Mouse (Mus musculus) cortical plate, adult 2 months (tissue): ENCODE results near the gene Gabbr2.

Experiments
- CTCF ChIP-seq: fragments of 200-500 bp; IDR thresholded peaks from 2 replicates; pipeline ENCODE4 v1.5.1; 2011; ENCODE audit warnings: mild to moderate bottlenecking, control low read depth, low read length; ENCODE audit not compliant: insufficient read depth; ENCODE audit errors: extremely low read depth
- POLR2A ChIP-seq: fragments of 200-500 bp; IDR thresholded peaks from 2 replicates; pipeline ENCODE4 v1.6.1; 2011; ENCODE audit warnings: mild to moderate bottlenecking, low read length, control low read depth; ENCODE audit not compliant: insufficient read depth; ENCODE audit errors: extremely low read depth

GRCm38 (mm10) chr4:46720070-46720469, 271.6 kb downstream of the Gabbr2 start:
- no peak for TF ChIP-seq CTCF
- TF ChIP-seq POLR2A = no peak
